Mouse (Mus musculus) frontal cortex, postnatal 25 days (tissue): ENCODE measurements around the gene Bmp3.

ENCODE experiments used
- DNase-seq, 2 experiments: peaks; one replicate each; pipeline ENCODE4 v3.0.0; 2022; ENCODE audit warnings: low spot score in 2 of 2

Bmp3 gene

GRCm38 (mm10) chr5:98854264-98854626, at the start of gene Bmp3:
Gene Bmp3 (plus strand): TSS chr5:98854415.
- DNase-seq = peak; percentile 19 to 22

GRCm38 (mm10) chr5:98804761-98805160, 49.5 kb upstream of the Bmp3 start:
- no peak for DNase-seq

DNA sequence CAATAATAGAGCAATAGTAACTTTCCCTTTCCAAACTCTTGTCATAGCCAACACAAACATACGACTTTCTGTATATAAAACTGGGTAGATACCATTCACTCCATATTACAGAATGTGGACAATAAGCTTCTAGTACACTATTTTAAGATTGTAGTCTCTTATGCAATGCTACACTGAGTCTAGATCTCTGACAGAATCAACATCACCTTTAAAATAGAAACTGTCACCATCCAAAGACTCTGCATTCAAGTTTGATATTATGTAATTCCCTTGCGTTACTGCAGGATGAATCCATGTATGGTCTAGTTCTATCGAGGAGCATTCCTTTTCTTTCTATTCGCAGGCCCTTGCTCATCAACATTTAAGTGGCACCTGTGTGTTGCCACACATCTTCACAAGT, 47.7 kb upstream of the Bmp3 start:
- DNase-seq = no peak

DNA sequence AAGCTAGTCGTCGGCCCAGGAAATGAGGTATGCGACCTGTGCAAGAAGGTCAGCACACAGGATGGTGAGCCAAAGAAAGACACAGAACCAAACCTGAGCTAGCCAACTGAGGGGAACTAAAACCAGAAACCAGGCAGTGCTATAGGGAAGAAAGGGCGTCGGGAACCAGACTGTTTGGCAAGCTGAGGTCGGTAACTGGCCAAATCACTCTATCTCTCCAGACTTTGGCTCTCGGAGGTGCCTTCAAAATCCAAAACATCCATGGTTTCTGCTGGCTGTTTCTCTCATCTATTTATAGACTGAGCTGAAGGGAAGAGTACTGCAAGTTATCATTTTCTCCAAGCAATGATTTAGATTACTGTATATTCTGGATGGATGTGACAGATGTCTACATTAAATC, 47.2 kb upstream of the Bmp3 start:
- DNase-seq = no peak

- no peak for DNase-seq
Measured at GRCm38 (mm10) chr5:98807953-98808352, 46.3 kb upstream of the Bmp3 start.

DNA sequence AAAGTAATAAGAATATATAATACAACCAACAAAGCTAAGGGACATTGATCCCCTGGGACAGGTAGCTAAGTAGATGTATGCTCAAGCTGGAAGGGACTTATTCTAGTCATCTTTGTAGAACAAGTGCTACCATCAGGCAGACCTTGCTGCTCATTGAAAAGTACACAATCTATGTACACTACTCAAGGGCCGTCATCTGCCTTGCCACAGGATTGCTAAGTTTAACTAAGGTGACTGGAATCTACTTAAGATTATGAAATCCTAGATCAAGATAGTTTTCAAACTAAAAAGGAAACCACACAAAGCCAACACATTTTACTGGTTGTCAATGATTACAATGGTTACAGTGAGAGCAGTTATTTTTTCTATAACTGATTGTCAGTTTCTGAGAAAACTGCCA, 41.8 kb upstream of the Bmp3 start:
- no peak for DNase-seq

GRCm38 (mm10) chr5:98815269-98815668, 38.9 kb upstream of the Bmp3 start:
- DNase-seq = no peak

DNA sequence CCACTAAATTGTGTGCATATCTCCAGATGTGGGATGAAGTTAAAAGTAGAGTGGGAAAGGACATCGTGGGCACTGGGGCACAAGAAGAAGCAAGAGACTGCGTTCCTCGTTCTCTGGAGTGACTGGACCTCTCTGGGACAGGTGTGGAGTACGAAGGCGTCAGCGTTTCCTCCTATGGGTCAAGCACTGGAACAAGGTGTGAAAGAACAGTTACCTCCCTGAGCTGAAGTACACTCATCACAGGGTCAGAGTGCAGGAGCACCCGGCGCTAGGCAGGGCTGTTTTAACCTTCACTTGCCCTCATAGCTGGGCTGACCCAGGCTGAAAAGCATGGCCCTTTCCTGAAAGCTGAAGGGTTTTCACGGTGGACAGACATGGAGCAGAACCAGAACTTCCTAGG, 20.5 kb upstream of the Bmp3 start:
- no peak for DNase-seq

GRCm38 (mm10) chr5:98834300-98834699, 19.9 kb upstream of the Bmp3 start:
- no peak for DNase-seq

DNA sequence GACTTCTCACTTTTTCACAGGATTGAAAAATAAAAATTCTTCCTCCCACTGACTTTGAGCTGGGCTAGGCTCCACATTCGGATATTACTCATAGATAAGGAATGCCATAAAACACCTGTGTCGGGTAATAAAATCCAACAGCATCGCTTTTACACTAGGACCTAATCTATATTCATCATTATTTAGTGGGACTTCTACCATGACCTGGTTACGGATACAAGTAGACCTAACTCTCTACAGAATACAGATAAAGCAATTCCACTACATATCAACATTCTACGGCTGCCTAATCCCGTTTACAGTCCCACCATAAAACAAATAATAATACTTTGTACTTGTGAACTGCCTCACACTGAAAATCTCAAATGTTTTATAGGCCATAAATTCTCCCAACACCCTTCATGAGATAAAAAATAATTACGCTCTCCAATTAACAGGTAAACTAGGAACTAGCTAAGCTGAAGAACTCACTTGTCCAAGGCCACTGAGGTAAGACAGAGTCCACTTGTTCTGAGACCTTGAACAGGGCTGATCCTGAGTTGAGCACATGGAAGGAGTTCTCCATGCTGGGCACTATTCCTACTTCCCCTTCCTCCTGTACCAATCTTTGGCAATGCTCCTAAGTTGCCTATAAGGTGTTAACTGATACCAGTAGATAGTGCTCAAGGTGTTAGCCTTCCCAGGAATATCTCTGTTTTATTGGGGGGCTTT, 11.5 kb upstream of the Bmp3 start:
- no peak for DNase-seq

- DNase-seq = no peak
Measured at GRCm38 (mm10) chr5:98844664-98845063, 9.6 kb upstream of the Bmp3 start.

DNA sequence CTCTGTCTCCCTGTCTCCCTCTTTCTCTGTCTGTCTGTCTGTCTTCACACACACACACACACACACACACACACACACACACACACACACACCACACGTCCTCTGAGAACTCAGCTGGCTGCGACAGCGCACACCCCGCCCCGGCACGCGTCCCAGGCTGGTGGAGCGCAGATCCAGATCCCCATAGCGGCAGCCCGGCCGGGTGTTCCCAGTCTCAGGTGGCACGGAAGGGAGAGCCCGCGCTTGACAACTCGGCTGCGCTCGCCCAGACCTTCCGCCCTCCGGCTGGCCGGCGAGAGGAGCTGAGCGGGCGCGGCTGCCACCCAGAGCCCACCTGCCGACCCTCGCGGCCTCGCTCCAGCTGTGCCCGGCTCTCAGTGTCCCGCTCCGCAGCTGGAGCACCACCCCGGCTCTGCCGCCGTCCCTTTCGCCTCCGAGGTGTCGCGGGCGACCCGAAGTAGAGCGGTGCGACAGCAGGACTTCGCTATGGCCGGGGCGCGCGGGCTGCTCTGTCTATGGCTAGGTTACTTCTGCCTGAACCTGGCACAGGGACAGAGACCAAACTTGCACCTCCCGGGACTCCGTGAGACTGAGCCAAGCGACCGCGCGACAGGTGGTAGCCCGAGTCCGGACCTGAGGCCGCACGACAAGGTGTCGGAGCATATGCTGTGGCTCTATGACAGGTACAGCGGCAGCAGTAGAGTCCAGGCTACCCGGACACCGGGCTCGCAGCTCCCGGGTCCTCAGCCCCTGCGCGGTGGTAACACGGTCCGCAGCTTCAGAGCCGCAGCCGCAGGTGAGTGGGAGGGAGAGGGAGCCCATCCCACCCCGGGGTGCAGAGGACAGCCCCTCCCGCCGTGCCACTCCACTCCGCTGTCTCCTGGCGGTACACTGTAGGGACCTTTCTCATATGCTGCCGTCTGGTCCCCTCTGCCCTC, 681 bp downstream of the Bmp3 start:
- DNase-seq = no peak

DNA sequence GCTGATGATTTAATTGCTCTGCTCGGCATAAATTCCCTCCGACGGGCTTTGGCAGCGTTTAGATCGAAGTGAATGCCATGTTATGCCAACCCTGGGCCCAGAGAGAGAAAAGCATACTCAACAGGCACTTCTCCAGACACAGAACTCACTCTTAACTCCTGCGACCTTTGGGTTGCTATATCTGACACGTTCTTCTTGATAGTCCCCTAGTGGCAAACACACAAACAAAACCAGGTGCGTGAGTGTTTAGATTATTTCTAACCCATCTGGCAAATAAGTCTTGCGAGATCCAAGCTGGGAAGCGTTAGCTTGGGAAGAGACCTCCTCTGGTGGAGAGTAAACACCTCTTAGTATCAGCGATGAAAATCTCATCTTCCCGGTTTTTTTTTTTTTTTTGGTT, 1.5 kb downstream of the Bmp3 start:
- no peak for DNase-seq

DNA sequence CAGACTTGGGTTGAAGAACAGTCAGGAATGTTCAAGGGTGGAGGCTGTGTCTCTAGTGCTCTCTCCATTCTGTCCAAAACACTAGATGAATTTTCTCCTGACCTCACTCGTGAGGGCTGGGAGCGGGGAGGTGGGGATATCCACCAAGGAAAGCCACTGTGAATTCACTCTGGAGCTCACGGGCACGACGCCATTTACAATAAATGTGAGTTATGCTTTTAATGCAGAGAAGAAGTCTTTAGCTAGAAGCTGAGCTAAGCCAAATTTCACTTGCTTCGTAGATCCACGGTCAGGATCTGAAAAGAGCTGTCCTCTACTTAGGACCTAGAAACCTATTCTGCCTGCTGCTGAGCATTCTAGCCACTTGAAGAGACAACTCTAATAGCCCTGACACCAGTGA, 2.1 kb downstream of the Bmp3 start:
- no peak for DNase-seq

- no peak for DNase-seq
Measured at GRCm38 (mm10) chr5:98863891-98864290, 9.7 kb downstream of the Bmp3 start.

- DNase-seq = no peak
Measured at GRCm38 (mm10) chr5:98865146-98865545, 10.9 kb downstream of the Bmp3 start.

- no peak for DNase-seq
Measured at GRCm38 (mm10) chr5:98876056-98876455, 21.8 kb downstream of the Bmp3 start.

DNA sequence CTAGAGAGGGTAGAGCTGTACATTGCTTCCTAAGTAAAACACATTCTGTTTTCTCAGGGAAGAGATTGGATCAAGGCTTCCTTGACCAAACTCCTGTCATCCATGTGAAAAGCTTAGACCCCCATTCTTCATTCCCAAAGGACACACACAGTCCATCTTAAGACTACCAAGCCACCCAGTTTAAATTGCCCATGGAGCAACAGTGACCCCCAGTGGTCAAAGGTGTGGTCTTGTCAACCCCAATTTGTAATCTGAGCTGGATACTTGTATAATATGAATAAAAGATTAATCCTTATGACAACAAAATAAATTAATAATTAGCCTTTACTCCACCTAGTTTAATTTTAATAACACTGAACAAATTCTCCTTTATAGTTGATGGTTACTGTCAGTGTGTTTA, 24.7 kb downstream of the Bmp3 start:
- peak; percentile 40 to 66 for DNase-seq

GRCm38 (mm10) chr5:98882096-98882495, 27.9 kb downstream of the Bmp3 start:
- no peak for DNase-seq

- DNase-seq = no peak
Measured at GRCm38 (mm10) chr5:98890544-98891050, 36.4 kb downstream of the Bmp3 start.

DNA sequence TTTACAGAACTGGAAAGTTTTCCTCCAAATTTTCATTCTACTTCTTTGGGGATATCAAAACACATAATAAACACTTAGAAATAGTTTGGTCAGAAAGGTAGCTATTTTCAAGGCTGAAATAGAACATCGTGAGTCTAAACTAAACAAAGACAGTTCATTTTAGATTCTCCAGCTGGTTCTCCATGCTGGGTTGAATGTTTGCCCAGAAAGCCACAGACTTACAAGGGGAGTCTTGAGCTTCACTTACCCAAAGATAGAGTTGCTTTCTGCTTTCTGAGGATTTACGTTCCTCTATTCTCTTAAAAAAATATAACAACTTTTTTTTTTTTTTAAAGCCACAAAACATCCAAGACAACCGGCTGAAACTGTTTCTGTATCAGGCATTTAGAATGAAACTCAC, 40.1 kb downstream of the Bmp3 start:
- no peak for DNase-seq

DNA sequence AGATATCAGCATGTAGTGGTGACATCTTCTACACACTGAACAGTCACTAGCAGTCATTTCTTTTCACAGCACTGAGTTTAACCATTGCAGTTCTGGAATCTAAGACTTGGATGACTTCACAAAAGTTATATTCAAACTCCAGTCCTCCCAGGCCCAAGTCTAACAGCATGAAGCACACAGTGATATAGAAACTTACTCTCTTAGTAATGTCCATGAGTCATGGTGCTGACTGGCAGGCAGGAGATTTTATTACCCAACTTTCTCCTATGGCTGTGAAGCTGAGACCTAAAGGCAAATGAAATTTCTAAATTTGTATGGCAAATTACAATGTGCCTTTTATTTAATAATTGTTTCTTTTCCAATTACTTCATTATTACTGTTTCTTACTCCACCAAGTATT, 43.7 kb downstream of the Bmp3 start:
- DNase-seq = no peak

DNA sequence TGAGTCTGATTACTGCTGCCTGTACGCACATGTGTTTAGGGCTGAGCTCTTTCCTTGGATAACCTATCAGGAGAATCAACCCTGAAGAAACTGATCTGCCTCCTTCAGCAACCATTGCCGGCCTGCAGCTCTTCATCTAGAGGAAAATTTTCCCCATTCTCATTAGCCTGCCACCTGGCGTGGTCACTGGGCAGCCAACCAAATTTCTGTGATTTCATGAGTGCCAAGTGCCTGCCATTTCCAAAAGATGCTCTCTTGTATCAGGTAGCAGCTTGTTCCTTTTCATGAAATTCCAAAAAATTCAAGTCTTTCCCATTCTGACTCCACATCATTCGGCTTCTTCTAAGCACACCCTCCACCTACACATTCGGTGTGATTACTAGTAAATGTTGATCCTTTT, 46.7 kb downstream of the Bmp3 start:
- DNase-seq = no peak
